Mouse (Mus musculus) bone marrow, adult 2 months (tissue): ENCODE measurements around the gene Amacr.

Experiments
- CTCF ChIP-seq: fragments of 200-500 bp; IDR thresholded peaks from 2 replicates; pipeline ENCODE4 v1.5.1; 2011; ENCODE audit warnings: low read length, control low read depth; ENCODE audit not compliant: control insufficient read depth, insufficient read depth
- POLR2A ChIP-seq: fragments of 200-500 bp; IDR thresholded peaks from 2 replicates; pipeline ENCODE4 v1.6.1; 2011; ENCODE audit warnings: low read depth, mild to moderate bottlenecking, control low read depth, low read length, borderline replicate concordance; ENCODE audit not compliant: control insufficient read depth

DNA sequence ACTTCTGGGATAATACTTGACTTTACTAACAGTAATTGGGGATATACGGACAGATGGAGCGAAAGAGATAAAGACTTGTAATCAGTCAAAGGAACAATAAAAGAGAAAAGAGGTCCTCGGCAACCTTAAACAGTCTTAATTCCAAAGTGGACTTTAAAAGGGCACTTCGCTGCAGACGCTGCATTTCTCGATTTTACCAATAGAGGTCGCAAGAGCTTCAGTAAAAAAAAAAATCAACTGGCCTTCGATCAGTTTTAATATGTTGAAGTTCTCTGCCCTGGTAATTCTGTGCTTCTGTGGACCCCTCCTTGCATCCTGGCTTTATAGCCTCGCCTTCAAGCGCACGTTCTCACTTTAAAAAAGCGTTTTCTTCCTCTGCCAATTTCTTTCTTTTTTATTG is 56.9 kb downstream of the Amacr start:
- no peak for TF ChIP-seq POLR2A
- TF ChIP-seq CTCF: no peak
